Mouse (Mus musculus) CH12.LX (cell line): ENCODE data around the gene Trim47. TPM values are rescaled to one million over a fixed set of nuclear protein-coding genes. Genes with fewer than 3 reads are reported as not detected.

Source experiments
- DNase-seq: peaks from one replicate; pipeline ENCODE4 v3.0.0-alpha.2; 2013; ENCODE audit errors: extremely low read depth
- H3K27ac ChIP-seq: 2 replicates; pipeline ENCODE4 v1.5.1; 2012; ENCODE audit warnings: low read depth, mild to moderate bottlenecking, control low read depth, moderate library complexity; ENCODE audit not compliant: insufficient read depth
- H3K27me3 ChIP-seq: replicated peaks from 2 replicates; pipeline ENCODE3; 2012; ENCODE audit warnings: inconsistent platforms
- H3K36me3 ChIP-seq, 2 experiments: replicated peaks in 1 of 2; 2 replicates each; pipeline versions ENCODE3 to v1.6.1; 2012; ENCODE audit warnings: inconsistent platforms in 1 of 2, low read length in 1 of 2, mild to moderate bottlenecking in 1 of 2, mixed read lengths in 1 of 2, moderate library complexity in 1 of 2; ENCODE audit not compliant: control insufficient read depth in 1 of 2, insufficient read depth in 1 of 2
- H3K4me1 ChIP-seq, 2 experiments: 2 replicates each; pipeline ENCODE4 v1.6.1; 2012; ENCODE audit warnings: inconsistent platforms in 1 of 2, moderate library complexity in 1 of 2; ENCODE audit not compliant: insufficient read depth in 2 of 2, control insufficient read depth in 1 of 2
- H3K4me2 ChIP-seq: 2 replicates; pipeline ENCODE4 v1.6.1; 2012; ENCODE audit warnings: low read depth, mild to moderate bottlenecking, control low read depth; ENCODE audit not compliant: poor library complexity, insufficient read depth, severe bottlenecking
- H3K4me3 ChIP-seq, 3 experiments: fragments of 150-350 bp in 1 of 3; sonication (generic) in 1 of 3; replicated peaks in 1 of 3; 2 replicates each; pipeline versions ENCODE3 to v1.5.1; 2011 to 2012; ENCODE audit warnings: low read depth in 2 of 3, low read length in 2 of 3, mild to moderate bottlenecking in 2 of 3, moderate library complexity in 2 of 3, control low read depth in 1 of 3, improper control_type of control experiment in 1 of 3, inconsistent platforms in 1 of 3, mixed read lengths in 1 of 3; ENCODE audit not compliant: poor library complexity in 1 of 3
- H3K79me2 ChIP-seq: replicated peaks from 2 replicates; pipeline ENCODE4 v1.6.1; 2012; ENCODE audit warnings: mild to moderate bottlenecking, moderate library complexity; ENCODE audit not compliant: control insufficient read depth, poor library complexity, insufficient read depth, severe bottlenecking; ENCODE audit errors: extremely low read depth
- H3K9ac ChIP-seq: 2 replicates; pipeline ENCODE4 v1.6.1; 2012; ENCODE audit warnings: low read depth, mild to moderate bottlenecking, control low read depth, moderate library complexity; ENCODE audit not compliant: insufficient read depth
- H3K9me3 ChIP-seq: replicated peaks from 2 replicates; pipeline ENCODE3; 2012; ENCODE audit warnings: low read length, inconsistent platforms, mixed read lengths
- CHD2 ChIP-seq: IDR thresholded peaks from 2 replicates; pipeline ENCODE4 v1.6.1; 2011; ENCODE audit warnings: low read length, improper control_type of control experiment
- ELF1 ChIP-seq: IDR thresholded peaks from 2 replicates; pipeline ENCODE4 v1.6.1; 2014; ENCODE audit warnings: low read depth, mild to moderate bottlenecking, inconsistent platforms, low read length, improper control_type of control experiment
- ETS1 ChIP-seq: conservative IDR thresholded peaks from 2 replicates; pipeline ENCODE4 v1.6.1; 2012; ENCODE audit warnings: low read depth, mild to moderate bottlenecking, inconsistent platforms, low read length, improper control_type of control experiment, moderate library complexity
- JUN ChIP-seq: IDR thresholded peaks from 2 replicates; pipeline ENCODE4 v1.6.1; 2011; ENCODE audit warnings: low read depth, mild to moderate bottlenecking, low read length, improper control_type of control experiment, moderate library complexity; ENCODE audit not compliant: insufficient read depth
- JUND ChIP-seq: conservative IDR thresholded peaks from 2 replicates; pipeline ENCODE4 v1.6.1; 2011; ENCODE audit warnings: low read depth, low read length, improper control_type of control experiment
- MAFK ChIP-seq: IDR thresholded peaks from 2 replicates; pipeline ENCODE4 v1.6.1; 2011; ENCODE audit warnings: low read length, improper control_type of control experiment; ENCODE audit not compliant: insufficient replicate concordance
- MEF2A ChIP-seq: IDR thresholded peaks from 2 replicates; pipeline ENCODE4 v1.6.1; 2014; ENCODE audit warnings: low read depth, mild to moderate bottlenecking, inconsistent platforms, low read length, improper control_type of control experiment, borderline replicate concordance
- MYC ChIP-seq: IDR thresholded peaks from 2 replicates; pipeline ENCODE4 v1.6.1; 2011; ENCODE audit warnings: low read depth, mild to moderate bottlenecking, improper control_type of control experiment, low read length
- NELFE ChIP-seq: IDR thresholded peaks from 2 replicates; pipeline ENCODE4 v1.6.1; 2011; ENCODE audit warnings: low read depth, low read length, improper control_type of control experiment
- RAD21 ChIP-seq: IDR thresholded peaks from 2 replicates; pipeline ENCODE4 v1.6.1; 2011; ENCODE audit warnings: low read depth, mild to moderate bottlenecking, low read length, improper control_type of control experiment, moderate library complexity
- SIN3A ChIP-seq: IDR thresholded peaks from 2 replicates; pipeline ENCODE4 v1.6.1; 2012; ENCODE audit warnings: low read length, improper control_type of control experiment, inconsistent platforms
- USF2 ChIP-seq: conservative IDR thresholded peaks from 2 replicates; pipeline ENCODE4 v1.6.1; 2011; ENCODE audit warnings: low read depth, low read length, improper control_type of control experiment
- ZC3H11A ChIP-seq: IDR thresholded peaks from 2 replicates; pipeline ENCODE4 v1.6.1; 2012; ENCODE audit warnings: low read depth, mild to moderate bottlenecking, inconsistent platforms, low read length, improper control_type of control experiment
- ZMIZ1 ChIP-seq: IDR thresholded peaks from 2 replicates; pipeline ENCODE4 v1.6.1; 2012; ENCODE audit warnings: low read depth, mild to moderate bottlenecking, inconsistent platforms, low read length, improper control_type of control experiment
- ZNF384 ChIP-seq: IDR thresholded peaks from 2 replicates; pipeline ENCODE4 v1.6.1; 2012; ENCODE audit warnings: low read depth, low read length, improper control_type of control experiment, inconsistent platforms
- dilution Hi-C: fragments of 300-500 bp; cut with MboI; formaldehyde crosslinking; loops from 2 replicates; pipeline ENCODE4 v1.14.3; 2020; ENCODE audit warnings: low sequenced_read_pairs; ENCODE audit not compliant: extremely low pct_unique_long_range_greater_than_20kb, extremely low pct_ligation_motif_present
- in situ Hi-C: fragments of 300-500 bp; cut with MboI; formaldehyde crosslinking; loops from 3 replicates; pipeline ENCODE4 v1.14.3; 2019; ENCODE audit warnings: low sequenced_read_pairs, low pct_ligation_motif_present, low pct_unique_long_range_greater_than_20kb, mixed read lengths
- polyA plus RNA-seq: library from polyadenylated mRNA; unstranded; fragments of >175 nt; gene quantifications from 2 replicates; pipeline ENCODE4 v1.2.1, GENCODE M21; 2012; ENCODE audit warnings: low read depth; ENCODE audit not compliant: insufficient read length
- total RNA-seq, 2 experiments: library from RNA; depleted of rRNA; stranded (reverse); fragments of 300-350 nt in 1 of 2; fragments of >200 nt in 1 of 2; gene quantifications; 2 replicates each; pipeline ENCODE4 v1.2.3; 2012 to 2014

The Trim47 gene
- total and polyA plus RNA-seq, 3 experiments = 0.21 to 0.38 TPM; not detected in 1

DNA sequence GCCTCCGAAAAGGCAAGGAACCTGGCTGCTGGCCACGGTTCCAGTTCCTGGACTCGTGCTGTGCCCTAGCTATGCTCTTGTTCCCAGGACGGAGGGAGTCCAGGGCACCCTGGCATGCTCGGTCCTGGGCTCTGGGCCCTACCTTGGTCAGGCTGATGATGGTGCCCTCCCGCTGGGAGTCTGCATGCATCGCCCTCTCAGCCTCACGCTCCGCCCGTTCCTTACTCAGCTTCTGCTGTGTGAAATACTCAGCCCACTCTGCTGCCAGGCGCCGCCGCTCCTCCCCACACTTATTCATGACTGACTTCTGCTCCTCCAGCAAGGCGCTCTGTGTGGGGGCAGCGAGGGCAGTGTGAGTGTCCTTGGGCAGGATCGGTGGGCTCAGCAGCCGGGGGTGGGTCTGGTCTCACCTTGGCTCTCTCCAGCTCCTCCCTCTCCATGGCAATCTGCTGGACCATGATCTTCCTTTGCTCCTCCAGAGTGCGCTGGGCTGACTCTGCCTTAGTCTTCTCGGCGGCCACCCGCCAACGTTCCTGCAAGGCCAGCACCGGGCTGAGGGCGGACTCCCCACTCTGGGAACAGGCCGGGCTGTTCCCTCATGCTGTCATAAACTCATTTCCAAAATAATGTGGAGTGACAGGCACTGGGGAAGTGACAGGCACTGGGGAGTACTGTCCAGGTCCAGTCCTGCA is 19.4 kb upstream of the Trim47 start:
- no peaks in the 10 kb centered on the region for H3K9me3 ChIP-seq
- H3K4me3 ChIP-seq = no peak overlapping the region
- H3K4me1 ChIP-seq = peaks cover 9 to 26% of the 10 kb centered on the region in 2 experiments
- peaks cover 92 to 100% of the 10 kb centered on the region in 2 experiments for H3K36me3 ChIP-seq
- DNase-seq = no peak
- in situ Hi-C loops (no loop called here), dilution Hi-C loops (no loop called here)
- H3K27me3 ChIP-seq = no peaks in the 10 kb centered on the region
- H3K79me2 ChIP-seq = no peaks in the 10 kb centered on the region
- H3K9ac ChIP-seq = no peak overlapping the region
- TF ChIP-seq RAD21 = no peak
- TF ChIP-seq NELFE = no peak
- TF ChIP-seq ZMIZ1 = no peak
- no peak for TF ChIP-seq ZNF384
- no peak for TF ChIP-seq ELF1
- no peak for TF ChIP-seq USF2
- TF ChIP-seq CHD2 = no peak
- no peak for TF ChIP-seq MEF2A
- no peak for TF ChIP-seq ZC3H11A
- TF ChIP-seq ETS1 = no peak
- TF ChIP-seq JUND = no peak
- H3K27ac ChIP-seq = no peak overlapping the region
- H3K4me2 ChIP-seq = no peak overlapping the region

DNA sequence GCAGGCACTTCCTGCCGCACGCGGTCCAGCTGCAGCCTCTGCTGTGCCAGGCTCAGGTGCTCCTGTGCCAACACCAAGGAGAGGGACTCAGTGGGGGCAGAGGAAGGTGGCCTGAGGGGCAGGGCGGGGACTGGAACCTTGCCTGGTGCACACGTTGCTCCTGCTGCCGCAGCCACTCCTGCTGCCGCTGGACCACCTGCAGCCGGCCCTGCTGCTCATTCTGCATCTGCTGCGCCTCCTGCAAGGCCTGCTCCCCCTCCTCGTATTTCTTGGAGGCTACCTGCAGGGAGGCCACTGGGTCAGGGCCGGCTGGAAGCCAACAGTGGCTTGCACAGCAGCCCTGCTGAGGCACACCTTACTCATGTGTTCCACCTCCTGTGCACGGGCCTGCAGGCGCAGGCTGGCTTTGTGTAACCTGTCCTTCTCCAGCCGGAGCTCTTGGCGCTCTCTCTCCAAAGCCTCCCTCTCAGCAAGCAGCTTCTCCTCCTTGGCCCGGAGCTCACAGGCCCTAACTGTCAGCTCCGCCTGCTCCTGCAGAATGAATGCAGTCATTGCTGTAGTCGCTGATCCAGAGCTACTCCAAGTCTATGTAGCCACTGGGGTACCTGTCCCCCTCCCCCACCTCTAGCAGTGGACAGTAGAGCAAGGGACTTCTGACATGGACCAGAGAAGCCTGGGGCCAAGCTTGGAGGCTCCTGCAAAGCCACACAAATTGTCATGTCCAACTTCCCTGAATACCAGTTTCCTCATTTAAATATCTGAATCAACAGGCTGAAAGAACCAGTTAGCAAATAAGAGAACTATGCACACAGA is 18.7 kb upstream of the Trim47 start:
- dilution Hi-C loops = no loop called here
- TF ChIP-seq MYC (no peak), ELF1 (no peak), NELFE (no peak), JUN (no peak), SIN3A (no peak), JUND (no peak), MAFK (no peak)
- H3K36me3 ChIP-seq = peaks cover 85 to 96% of the 10 kb centered on the region in 2 experiments

More for the DNA sequence above, 18.7 kb upstream of the Trim47 start:
- Histone ChIP-seq H3K27ac (no peak overlapping the region), H3K4me3 (no peak overlapping the region), H3K9ac (no peak overlapping the region), H3K79me2 (no peaks in the 10 kb centered on the region), H3K9me3 (no peaks in the 10 kb centered on the region), H3K4me1 (peaks cover 9 to 26% of the 10 kb centered on the region in 2 experiments), H3K4me2 (no peak overlapping the region), H3K27me3 (no peaks in the 10 kb centered on the region)
- DNase-seq = no peak
- in situ Hi-C loops = no loop called here
